Mouse (Mus musculus) embryonic facial prominence, embryonic 14.5 days (tissue): Measurements from ENCODE around the gene Fbxo42. TPM values are rescaled to one million over a fixed set of nuclear protein-coding genes. Genes with fewer than 3 reads are reported as not detected.

Experiments used
- ATAC-seq: fragments of 200-750 bp; cut with Nextera tagmentation; 2 replicates; pipeline ENCODE4 v1.8.0; 2017; ENCODE audit warnings: low read depth, moderate number of reproducible peaks, moderate TSS enrichment
- DNase-seq: peaks from one replicate; pipeline ENCODE4 v3.0.0-alpha.2; 2015; ENCODE audit warnings: low spot score
- H3K27ac ChIP-seq: fragments of 300-500 bp; sonication (generic); replicated peaks from 2 replicates; pipeline ENCODE4 v1.5.1; 2014; ENCODE audit warnings: low read depth, mild to moderate bottlenecking, low read length, moderate library complexity
- H3K27me3 ChIP-seq: fragments of 300-500 bp; sonication (generic); replicated peaks from 2 replicates; pipeline ENCODE4 v1.6.1; 2014; ENCODE audit warnings: low read length; ENCODE audit not compliant: control insufficient read depth, insufficient read depth
- H3K36me3 ChIP-seq: fragments of 300-500 bp; sonication (generic); 2 replicates; pipeline ENCODE4 v1.6.1; 2014; ENCODE audit warnings: low read length, mixed read lengths; ENCODE audit not compliant: control insufficient read depth, insufficient read depth
- H3K4me1 ChIP-seq: fragments of 300-500 bp; sonication (generic); 2 replicates; pipeline ENCODE4 v1.6.1; 2014; ENCODE audit warnings: antibody characterized with exemption, low read length; ENCODE audit not compliant: control insufficient read depth, insufficient read depth
- H3K4me2 ChIP-seq: fragments of 300-500 bp; sonication (generic); 2 replicates; pipeline ENCODE4 v1.6.1; 2014; ENCODE audit warnings: low read depth, mild to moderate bottlenecking, low read length, moderate library complexity, mixed read lengths
- H3K4me3 ChIP-seq: fragments of 300-500 bp; sonication (generic); 2 replicates; pipeline ENCODE4 v1.5.1; 2014; ENCODE audit warnings: low read depth, mild to moderate bottlenecking, low read length
- H3K9ac ChIP-seq: fragments of 300-500 bp; sonication (generic); 2 replicates; pipeline ENCODE4 v1.6.1; 2014; ENCODE audit warnings: low read depth, mild to moderate bottlenecking, low read length, moderate library complexity, mixed read lengths
- H3K9me3 ChIP-seq: fragments of 300-500 bp; sonication (generic); 2 replicates; pipeline ENCODE4 v1.6.1; 2016; ENCODE audit warnings: low read length; ENCODE audit not compliant: control insufficient read depth
- WGBS: fragments of 180-500 bp; shearing (Covaris S2); extraction: QIAGEN DNeasy Blood & Tissue Kit; methylation state at CpG from one replicate; pipeline ENCODE4 v1.1.7; 2014; 5-methylcytosine and 5-hydroxymethylcytosine counted together
- polyA plus RNA-seq: library from polyadenylated mRNA; unstranded; fragments of >200 nt; fragmentation: Nextera tagmentation; extraction: Ambion mirVana; gene quantifications from 2 replicates; pipeline ENCODE4 v1.2.1, GENCODE M21; 2014

Fbxo42 gene
- polyA plus RNA-seq, 1 experiment from 2014 or later: 22.7 TPM

DNA sequence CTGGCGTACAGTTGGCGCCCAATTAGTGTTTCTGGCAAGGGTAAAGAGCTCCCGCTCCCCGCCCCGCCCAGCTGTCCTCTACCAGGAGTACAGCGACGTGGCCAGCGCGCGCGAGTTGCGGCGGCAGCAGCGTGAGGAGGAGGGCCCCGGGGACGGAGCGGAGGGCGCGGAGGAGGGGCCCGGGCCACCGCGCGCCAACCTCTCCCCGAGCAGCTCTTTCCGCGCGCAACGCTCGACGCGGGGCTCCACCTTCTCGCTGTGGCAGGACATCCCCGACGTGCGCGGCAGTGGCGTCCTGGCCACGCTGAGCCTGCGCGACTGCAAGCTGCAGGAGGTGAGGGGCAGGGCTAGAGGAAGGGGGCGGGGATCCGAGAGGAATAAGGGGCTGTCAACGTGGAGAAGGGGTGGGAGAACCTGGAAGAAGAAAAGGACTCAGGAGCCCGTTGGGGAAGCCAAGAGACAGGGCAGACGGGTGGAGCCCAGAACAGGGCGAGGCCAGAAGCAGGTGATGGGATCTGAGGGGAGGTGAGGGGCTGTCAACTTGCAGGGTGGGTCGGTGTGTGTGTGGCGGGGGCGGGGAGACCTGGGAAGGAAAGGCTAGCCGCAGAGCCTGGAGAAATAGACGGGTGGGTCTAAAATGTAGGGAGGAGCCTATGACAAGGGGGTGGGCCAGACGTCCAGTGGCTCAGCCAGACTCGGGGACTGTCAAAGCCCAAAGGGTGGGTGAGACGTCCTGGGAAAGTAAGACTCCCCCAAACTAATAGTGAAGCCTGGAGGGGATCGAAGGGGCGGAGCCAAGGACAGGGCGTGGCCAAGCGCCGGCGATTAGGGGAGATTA lies 100.3 kb downstream of the Fbxo42 start:
- DNase-seq (peak; percentile 81), ATAC-seq (peak; percentile 70)
- Histone ChIP-seq H3K4me3 (peak overlapping the region; percentile 41), H3K9ac (peak overlapping the region; percentile 59), H3K9me3 (no peaks in the 10 kb centered on the region), H3K27me3 (peaks cover 42% of the 10 kb centered on the region), H3K27ac (no peak overlapping the region; the same call in 1 of the 2 replicates), H3K36me3 (0 out of 2 replicates have a peak, but pooled peaks cover 9% of the 10 kb centered on the region), H3K4me1 (peaks cover 34% of the 10 kb centered on the region), H3K4me2 (peak overlapping the region; percentile 64)
- under 1% methylated on average over 38 of the region's 60 CpGs for WGBS

DNA sequence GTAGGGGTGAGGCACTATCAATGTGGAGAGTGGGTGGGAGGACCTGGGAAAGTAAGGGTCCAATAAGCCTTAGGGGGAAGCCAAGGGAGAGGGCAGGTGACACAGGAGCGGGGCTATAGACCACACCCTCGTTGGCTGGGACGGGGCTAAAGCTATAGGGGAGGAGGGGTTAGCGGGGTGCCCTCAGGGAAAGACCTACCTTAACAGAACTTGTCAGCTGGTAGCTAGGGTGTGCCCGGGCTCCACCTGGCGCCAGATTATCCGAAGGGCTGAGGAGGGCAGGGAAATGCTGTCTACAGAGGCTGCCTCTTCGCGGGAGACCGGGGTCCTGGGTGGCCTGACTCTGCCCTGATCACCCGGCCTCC lies 100.9 kb downstream of the Fbxo42 start:
- peak overlapping the region; percentile 59; the same call in 1 of the 2 replicates for H3K9ac ChIP-seq
- peaks cover 34% of the 10 kb centered on the region for H3K4me1 ChIP-seq

DNA sequence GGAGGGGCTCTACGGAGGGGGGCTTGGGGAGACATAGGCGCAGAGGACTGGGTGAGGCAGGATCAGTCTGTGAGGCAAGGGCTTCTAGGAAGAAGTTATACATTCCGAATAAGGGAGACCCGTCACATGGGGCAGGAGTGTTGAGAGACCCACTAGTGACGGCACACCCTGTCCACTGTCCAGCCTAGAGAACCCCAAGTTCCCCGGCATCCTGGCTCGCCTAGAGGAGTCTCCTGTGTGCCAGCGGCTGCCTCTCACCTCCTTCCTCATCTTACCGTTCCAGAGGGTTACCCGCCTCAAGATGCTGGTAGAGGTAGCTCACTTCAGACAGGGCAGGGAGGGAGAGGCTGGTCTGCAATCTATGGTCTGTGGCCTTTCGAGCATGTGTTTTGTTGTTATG lies 101.7 kb downstream of the Fbxo42 start:
- Histone ChIP-seq H3K9me3 (no peaks in the 10 kb centered on the region), H3K27me3 (peaks cover 42% of the 10 kb centered on the region), H3K4me3 (no peak overlapping the region), H3K4me2 (0 out of 2 replicates have a peak overlapping the region, but pooled peaks have one; percentile 3), H3K4me1 (peaks cover 34% of the 10 kb centered on the region), H3K36me3 (0 out of 2 replicates have a peak, but pooled peaks cover 9% of the 10 kb centered on the region), H3K9ac (no peak overlapping the region), H3K27ac (no peak overlapping the region)
- 75% methylated on average over 11 of the region's 11 CpGs for WGBS
- no peak for ATAC-seq
- no peak for DNase-seq

More for the DNA sequence above, 100.9 kb downstream of the Fbxo42 start:
- peak; percentile 7; the same call in 1 of the 2 replicates for ATAC-seq
- Histone ChIP-seq H3K27ac (no peak overlapping the region), H3K4me3 (peak overlapping the region; percentile 41), H3K9me3 (no peaks in the 10 kb centered on the region), H3K36me3 (0 out of 2 replicates have a peak, but pooled peaks cover 9% of the 10 kb centered on the region), H3K27me3 (peaks cover 42% of the 10 kb centered on the region), H3K4me2 (peak overlapping the region; percentile 64)
- DNase-seq: no peak
- whole genome bisulfite sequencing: 10% methylated on average over 11 of the region's 11 CpGs

DNA sequence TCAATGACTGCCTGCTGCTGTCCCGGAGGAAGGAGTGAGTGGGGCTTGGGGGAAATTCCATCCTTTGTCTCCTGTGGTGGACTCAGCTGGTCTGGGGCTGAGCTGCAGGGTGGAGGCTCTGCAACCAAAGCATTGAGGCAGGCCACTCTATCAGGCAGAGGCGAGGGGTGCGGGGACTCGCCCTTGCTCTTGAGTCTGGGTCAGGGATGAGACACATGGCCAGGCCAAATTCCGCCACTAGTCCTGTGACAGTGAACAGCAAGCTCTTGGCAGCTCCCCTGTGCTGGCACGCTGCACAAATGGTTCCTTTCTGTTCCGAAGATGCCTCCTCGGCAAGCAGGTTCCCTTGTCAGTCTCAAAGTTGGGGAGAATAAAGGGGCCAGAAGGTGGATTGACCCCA lies 103.4 kb downstream of the Fbxo42 start:
- 75% methylated on average over 8 of the region's 8 CpGs for WGBS
- H3K4me2 ChIP-seq: no peak overlapping the region
- no peak for ATAC-seq

DNA sequence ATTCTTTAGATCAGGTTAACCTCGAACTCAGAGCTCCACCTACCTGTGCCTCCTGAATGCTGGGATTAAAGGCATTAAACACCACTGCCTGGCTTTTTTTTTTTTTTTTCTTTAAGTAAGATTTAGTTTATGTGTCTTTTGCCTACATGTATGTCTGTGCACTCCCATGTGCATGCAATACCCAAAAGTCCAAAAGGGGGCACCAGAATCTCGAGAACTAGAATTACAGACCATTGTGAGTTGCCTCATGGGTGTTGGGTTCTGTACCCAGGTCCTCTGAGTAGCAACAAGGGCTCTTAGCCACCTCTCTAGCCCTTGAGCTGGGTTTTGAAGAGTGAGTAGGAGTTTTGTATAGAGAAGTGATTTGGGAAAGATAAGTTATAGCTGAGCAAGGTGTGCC lies 104.9 kb downstream of the Fbxo42 start:
- ATAC-seq (no peak), DNase-seq (no peak)
- Histone ChIP-seq H3K9me3 (no peaks in the 10 kb centered on the region), H3K36me3 (peaks cover 19% of the 10 kb centered on the region; the same call in 1 of the 2 replicates), H3K4me2 (no peak overlapping the region), H3K4me3 (no peak overlapping the region), H3K9ac (no peak overlapping the region), H3K27me3 (peaks cover 26% of the 10 kb centered on the region), H3K4me1 (peaks cover 6% of the 10 kb centered on the region), H3K27ac (no peak overlapping the region)
- 67% methylated on average over 2 of the region's 2 CpGs for WGBS

More for the DNA sequence above, 103.4 kb downstream of the Fbxo42 start:
- Histone ChIP-seq H3K36me3 (0 out of 2 replicates have a peak, but pooled peaks cover 9% of the 10 kb centered on the region), H3K9ac (no peak overlapping the region), H3K9me3 (no peaks in the 10 kb centered on the region), H3K4me3 (no peak overlapping the region), H3K27ac (no peak overlapping the region), H3K27me3 (peaks cover 41% of the 10 kb centered on the region), H3K4me1 (peaks cover 19% of the 10 kb centered on the region)
- DNase-seq: no peak

Other genes with a start within 250 kb of the Fbxo42 start
- gene Padi2, start 241.6 kb upstream of the Fbxo42 start, polyA plus RNA-seq: 15.1 and 16.1 TPM in 2 replicates
- 383 and 394 TPM in 2 replicates for gene Sdhb, start 186.7 kb upstream of the Fbxo42 start, polyA plus RNA-seq
- gene Atp13a2, start 161.0 kb upstream of the Fbxo42 start, polyA plus RNA-seq: 42.9 and 43.5 TPM in 2 replicates
- gene Mfap2, start 137.5 kb upstream of the Fbxo42 start, polyA plus RNA-seq: 745 and 811 TPM in 2 replicates
- 5.1 and 6.2 TPM in 2 replicates for gene Crocc, start 87.4 kb upstream of the Fbxo42 start, polyA plus RNA-seq
- gene Necap2, start 69.6 kb upstream of the Fbxo42 start, polyA plus RNA-seq: 66.5 and 78.8 TPM in 2 replicates
- 0.33 TPM in 1 of 2 replicates, not detected in the other for gene Spata21, start 59.6 kb upstream of the Fbxo42 start, polyA plus RNA-seq
- 38.7 and 40.2 TPM in 2 replicates for gene Szrd1, start 8.1 kb upstream of the Fbxo42 start, polyA plus RNA-seq
- gene Rsg1, start 66.0 kb downstream of the Fbxo42 start, polyA plus RNA-seq: 5.1 and 5.2 TPM in 2 replicates
- gene Arhgef19, start 91.6 kb downstream of the Fbxo42 start, polyA plus RNA-seq: 17.4 and 17.7 TPM in 2 replicates
- gene Epha2, start 153.3 kb downstream of the Fbxo42 start, polyA plus RNA-seq: 2.1 and 4.2 TPM in 2 replicates
- gene Fam131c, start 220.3 kb downstream of the Fbxo42 start, polyA plus RNA-seq: 2.2 and 2.9 TPM in 2 replicates